Mouse (Mus musculus) limb, embryonic 14.5 days (tissue): ENCODE measurements around the gene Vmn1r8. TPM values are rescaled to one million over a fixed set of nuclear protein-coding genes. Genes with fewer than 3 reads are reported as not detected.
"Not testable (repeated sequence)": the region's sequence is repeated elsewhere in the genome, so short reads cannot be mapped to it uniquely, and the experiment has no call there.

Experiments
- ATAC-seq: fragments of 200-750 bp; cut with Nextera tagmentation; 2 replicates; pipeline ENCODE4 v1.8.0; 2017; ENCODE audit warnings: low read depth, moderate number of reproducible peaks, moderate TSS enrichment; ENCODE audit not compliant: low FRiP score
- DNase-seq: peaks from one replicate; pipeline ENCODE4 v3.0.0-alpha.2; 2015; ENCODE audit warnings: low spot score
- H3K27ac ChIP-seq: fragments of 300-500 bp; sonication (generic); replicated peaks from 2 replicates; pipeline ENCODE4 v1.5.1; 2014; ENCODE audit warnings: low read depth, mild to moderate bottlenecking, low read length, moderate library complexity, mixed read lengths
- H3K27me3 ChIP-seq: fragments of 300-500 bp; sonication (generic); 2 replicates; pipeline ENCODE4 v1.6.1; 2014; ENCODE audit warnings: low read length, mixed read lengths; ENCODE audit not compliant: control insufficient read depth, insufficient read depth
- H3K36me3 ChIP-seq: fragments of 300-500 bp; sonication (generic); 2 replicates; pipeline ENCODE4 v1.6.1; 2014; ENCODE audit warnings: mild to moderate bottlenecking, low read length, moderate library complexity, mixed read lengths; ENCODE audit not compliant: control insufficient read depth, insufficient read depth
- H3K4me1 ChIP-seq: fragments of 300-500 bp; sonication (generic); 2 replicates; pipeline ENCODE4 v1.6.1; 2014; ENCODE audit warnings: antibody characterized with exemption, low read length, mixed read lengths; ENCODE audit not compliant: control insufficient read depth, insufficient read depth
- H3K4me2 ChIP-seq: fragments of 300-500 bp; sonication (generic); replicated peaks from 2 replicates; pipeline ENCODE4 v1.6.1; 2014; ENCODE audit warnings: low read depth, mild to moderate bottlenecking, low read length, moderate library complexity; ENCODE audit not compliant: severe bottlenecking
- H3K4me3 ChIP-seq: fragments of 300-500 bp; sonication (generic); replicated peaks from 2 replicates; pipeline ENCODE4 v1.5.1; 2014; ENCODE audit warnings: low read length
- H3K9ac ChIP-seq: fragments of 300-500 bp; sonication (generic); 2 replicates; pipeline ENCODE4 v1.6.1; 2014; ENCODE audit warnings: mild to moderate bottlenecking, low read depth, low read length, moderate library complexity; ENCODE audit not compliant: severe bottlenecking
- H3K9me3 ChIP-seq: fragments of 300-500 bp; sonication (generic); 2 replicates; pipeline ENCODE4 v1.6.1; 2016; ENCODE audit warnings: low read length; ENCODE audit not compliant: control insufficient read depth
- POLR2A ChIP-seq: fragments of 200-500 bp; IDR thresholded peaks from 2 replicates; pipeline ENCODE4 v1.8.0; 2012; ENCODE audit warnings: inconsistent platforms, mild to moderate bottlenecking, moderate library complexity, borderline replicate concordance; ENCODE audit not compliant: insufficient read depth, insufficient read length; ENCODE audit errors: extremely low read depth
- WGBS: fragments of 180-500 bp; shearing (Covaris S2); extraction: QIAGEN DNeasy Blood & Tissue Kit; methylation state at CpG from one replicate; pipeline ENCODE4 v1.1.7; 2014; 5-methylcytosine and 5-hydroxymethylcytosine counted together
- polyA plus RNA-seq, 2 experiments: library from polyadenylated mRNA; depleted of rRNA in 1 of 2; stranded (reverse) in 1 of 2; unstranded in 1 of 2; fragments of >200 nt; fragmentation: Nextera tagmentation in 1 of 2; extraction: Ambion mirVana in 1 of 2; gene quantifications; 2 replicates each; pipeline versions ENCODE4 v1.2.1 to v1.2.3; 2012 to 2014

Vmn1r8 gene
- polyA plus RNA-seq (2012; rRNA removed) (not detected in 2 replicates), polyA plus RNA-seq (2014; fragmentation: Nextera tagmentation; extraction: Ambion mirVana) (not detected in 2 replicates)

- no peak for TF ChIP-seq POLR2A
Observed at GRCm38 (mm10) chr6:57031984-57032383, at the start of gene Vmn1r8. Gene Vmn1r8 (plus strand): TSS chr6:57032284.

GRCm38 (mm10) chr6:56996943-56997342 lies 35.1 kb upstream of the Vmn1r8 start, which contains the start of gene Vmn1r6:
Gene Vmn1r6 (plus strand): TSS chr6:56997243.
- Histone ChIP-seq H3K4me1 (no peaks in the 10 kb centered on the region), H3K4me2 (no peak within 1 kb of the TSS), H3K27me3 (no peaks in the 10 kb centered on the region), H3K27ac (no peak within 1 kb of the TSS), H3K4me3 (no peak within 1 kb of the TSS), H3K36me3 (no peaks in the 10 kb centered on the region), H3K9ac (no peak within 1 kb of the TSS), H3K9me3 (no peaks in the 10 kb centered on the region)
- WGBS = 76% methylated on average over 2 of the region's 2 CpGs
- DNase-seq (no peak), ATAC-seq (no peak)
- no peak for TF ChIP-seq POLR2A

More at GRCm38 (mm10) chr6:57031984-57032383, at the start of gene Vmn1r8:
- no peak for ATAC-seq
- no peak for DNase-seq
- Histone ChIP-seq H3K27me3 (no peaks in the 10 kb centered on the region), H3K4me1 (no peaks in the 10 kb centered on the region), H3K4me2 (no peak within 1 kb of the TSS), H3K9ac (no peak within 1 kb of the TSS), H3K27ac (no peak within 1 kb of the TSS), H3K4me3 (no peak within 1 kb of the TSS), H3K36me3 (no peaks in the 10 kb centered on the region), H3K9me3 (no peaks in the 10 kb centered on the region)

- H3K4me2 ChIP-seq, H3K9ac ChIP-seq, H3K36me3 ChIP-seq, H3K27ac ChIP-seq, H3K9me3 ChIP-seq, H3K27me3 ChIP-seq, ATAC-seq, H3K4me3 ChIP-seq, DNase-seq, H3K4me1 ChIP-seq: not testable (repeated sequence)
- WGBS = 94% methylated on average over 2 of the region's 2 CpGs
Observed at GRCm38 (mm10) chr6:57025224-57025623, 6.9 kb upstream of the Vmn1r8 start, which contains the start of gene Vmn1r7. Gene Vmn1r7 (minus strand): TSS chr6:57025324.

- no peaks in the 10 kb centered on the region for H3K36me3 ChIP-seq
- 83% methylated on average over 2 of the region's 2 CpGs for WGBS
- H3K9me3 ChIP-seq = no peaks in the 10 kb centered on the region
- no peak overlapping the region for H3K9ac ChIP-seq
- ATAC-seq (no peak), DNase-seq (no peak)
- TF ChIP-seq POLR2A = no peak
- H3K4me1 ChIP-seq = no peaks in the 10 kb centered on the region
- no peak overlapping the region for H3K4me3 ChIP-seq
- H3K27ac ChIP-seq = no peak overlapping the region
- H3K4me2 ChIP-seq = no peak overlapping the region
- H3K27me3 ChIP-seq = no peaks in the 10 kb centered on the region
Observed at GRCm38 (mm10) chr6:57034674-57035073, 2.6 kb downstream of the Vmn1r8 start.

GRCm38 (mm10) chr6:57063730-57064129 lies 31.6 kb downstream of the Vmn1r8 start:
- TF ChIP-seq POLR2A = no peak
- no peaks in the 10 kb centered on the region for H3K36me3 ChIP-seq
- no peak for DNase-seq
- H3K9ac ChIP-seq = no peak overlapping the region
- H3K4me3 ChIP-seq = no peak overlapping the region
- H3K4me2 ChIP-seq = no peak overlapping the region
- no peaks in the 10 kb centered on the region for H3K4me1 ChIP-seq
- H3K27me3 ChIP-seq = no peaks in the 10 kb centered on the region
- ATAC-seq = no peak
- no peak overlapping the region for H3K27ac ChIP-seq
- H3K9me3 ChIP-seq = no peaks in the 10 kb centered on the region

GRCm38 (mm10) chr6:57066487-57066886 lies 34.4 kb downstream of the Vmn1r8 start, which contains the start of gene Vmn1r9:
Gene Vmn1r9 (plus strand): TSS chr6:57066787.
- Histone ChIP-seq H3K27me3 (no peaks in the 10 kb centered on the region), H3K4me2 (no peak within 1 kb of the TSS), H3K9ac (no peak within 1 kb of the TSS), H3K4me3 (no peak within 1 kb of the TSS), H3K4me1 (no peaks in the 10 kb centered on the region), H3K9me3 (no peaks in the 10 kb centered on the region), H3K36me3 (no peaks in the 10 kb centered on the region), H3K27ac (no peak within 1 kb of the TSS)
- DNase-seq (no peak), ATAC-seq (no peak)
- TF ChIP-seq POLR2A = no peak
- WGBS = 85% methylated on average over 2 of the region's 2 CpGs

Other genes with a start within 250 kb of the Vmn1r8 start
- gene Kbtbd2, start 234.5 kb upstream of the Vmn1r8 start, polyA plus RNA-seq (2012; rRNA removed) = 25.1 and 27.0 TPM in 2 replicates
- 17.6 and 18.6 TPM in 2 replicates for gene Kbtbd2, start 234.5 kb upstream of the Vmn1r8 start, polyA plus RNA-seq (2014; fragmentation: Nextera tagmentation; extraction: Ambion mirVana)
- gene Fkbp9, start 200.2 kb upstream of the Vmn1r8 start, polyA plus RNA-seq (2012; rRNA removed) = 232 and 239 TPM in 2 replicates
- 205 and 219 TPM in 2 replicates for gene Fkbp9, start 200.2 kb upstream of the Vmn1r8 start, polyA plus RNA-seq (2014; fragmentation: Nextera tagmentation; extraction: Ambion mirVana)
- 18.8 and 22.7 TPM in 2 replicates for gene Nt5c3, start 108.4 kb upstream of the Vmn1r8 start, polyA plus RNA-seq (2012; rRNA removed)
- gene Nt5c3, start 108.4 kb upstream of the Vmn1r8 start, polyA plus RNA-seq (2014; fragmentation: Nextera tagmentation; extraction: Ambion mirVana) = 60.3 and 62.9 TPM in 2 replicates
- gene Vmn1r4, start 108.3 kb upstream of the Vmn1r8 start, polyA plus RNA-seq (2012; rRNA removed) = 0.15 and 0.24 TPM in 2 replicates
- gene Vmn1r4, start 108.3 kb upstream of the Vmn1r8 start, polyA plus RNA-seq (2014; fragmentation: Nextera tagmentation; extraction: Ambion mirVana) = 0.12 and 0.29 TPM in 2 replicates
- gene Vmn1r5, start 62.0 kb upstream of the Vmn1r8 start, polyA plus RNA-seq (2012; rRNA removed) = not detected in 2 replicates
- gene Vmn1r5, start 62.0 kb upstream of the Vmn1r8 start, polyA plus RNA-seq (2014; fragmentation: Nextera tagmentation; extraction: Ambion mirVana) = not detected in 2 replicates
- gene Vmn1r6, start 35.0 kb upstream of the Vmn1r8 start, polyA plus RNA-seq (2012; rRNA removed) = not detected in 2 replicates
- gene Vmn1r6, start 35.0 kb upstream of the Vmn1r8 start, polyA plus RNA-seq (2014; fragmentation: Nextera tagmentation; extraction: Ambion mirVana) = not detected in 2 replicates
- not detected in 2 replicates for gene Vmn1r7, start 7.0 kb upstream of the Vmn1r8 start, polyA plus RNA-seq (2012; rRNA removed)
- not detected in 2 replicates for gene Vmn1r7, start 7.0 kb upstream of the Vmn1r8 start, polyA plus RNA-seq (2014; fragmentation: Nextera tagmentation; extraction: Ambion mirVana)
- gene Vmn1r9, start 34.5 kb downstream of the Vmn1r8 start, polyA plus RNA-seq (2012; rRNA removed) = not detected in 2 replicates
- not detected in 2 replicates for gene Vmn1r9, start 34.5 kb downstream of the Vmn1r8 start, polyA plus RNA-seq (2014; fragmentation: Nextera tagmentation; extraction: Ambion mirVana)
- not detected in 2 replicates for gene Vmn1r10, start 77.2 kb downstream of the Vmn1r8 start, polyA plus RNA-seq (2012; rRNA removed)
- gene Vmn1r10, start 77.2 kb downstream of the Vmn1r8 start, polyA plus RNA-seq (2014; fragmentation: Nextera tagmentation; extraction: Ambion mirVana) = not detected in 2 replicates
- not detected in 2 replicates for gene Vmn1r11, start 101.2 kb downstream of the Vmn1r8 start, polyA plus RNA-seq (2012; rRNA removed)
- gene Vmn1r11, start 101.2 kb downstream of the Vmn1r8 start, polyA plus RNA-seq (2014; fragmentation: Nextera tagmentation; extraction: Ambion mirVana) = not detected in 2 replicates
- gene Vmn1r12, start 124.6 kb downstream of the Vmn1r8 start, polyA plus RNA-seq (2012; rRNA removed) = not detected in 2 replicates
- not detected in 2 replicates for gene Vmn1r12, start 124.6 kb downstream of the Vmn1r8 start, polyA plus RNA-seq (2014; fragmentation: Nextera tagmentation; extraction: Ambion mirVana)
- not detected in 2 replicates for gene Vmn1r13, start 171.0 kb downstream of the Vmn1r8 start, polyA plus RNA-seq (2012; rRNA removed)
- not detected in 2 replicates for gene Vmn1r13, start 171.0 kb downstream of the Vmn1r8 start, polyA plus RNA-seq (2014; fragmentation: Nextera tagmentation; extraction: Ambion mirVana)
- not detected in 2 replicates for gene Vmn1r14, start 199.4 kb downstream of the Vmn1r8 start, polyA plus RNA-seq (2012; rRNA removed)
- not detected in 2 replicates for gene Vmn1r14, start 199.4 kb downstream of the Vmn1r8 start, polyA plus RNA-seq (2014; fragmentation: Nextera tagmentation; extraction: Ambion mirVana)
- gene Vmn1r15, start 225.7 kb downstream of the Vmn1r8 start, polyA plus RNA-seq (2012; rRNA removed) = not detected in 2 replicates
- not detected in 2 replicates for gene Vmn1r15, start 225.7 kb downstream of the Vmn1r8 start, polyA plus RNA-seq (2014; fragmentation: Nextera tagmentation; extraction: Ambion mirVana)